ENCODE assay signal across 14 mouse cellular contexts in the genomic region with DNA sequence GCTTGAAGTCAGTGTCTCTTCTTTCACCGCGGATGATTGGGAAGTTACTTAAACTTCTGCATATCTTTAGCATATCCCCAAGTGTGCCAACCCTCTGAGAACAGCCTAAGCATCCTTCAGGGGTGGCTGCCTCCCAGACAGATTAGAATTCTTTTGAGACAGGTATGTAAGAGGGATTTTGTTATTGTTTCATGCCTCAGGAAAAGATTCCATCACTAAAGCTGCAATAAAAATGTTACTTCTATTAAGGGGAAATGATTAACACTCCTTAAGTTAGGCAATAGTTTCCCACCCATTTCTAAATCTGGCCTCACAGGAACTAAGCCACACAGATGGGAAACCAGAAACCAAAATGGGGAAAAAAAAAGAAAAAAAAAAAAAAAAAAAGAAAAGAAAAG.
"Had no signal": no experiment of that assay in that cellular context is flagged by ENCODE, and none has a peak within 500 bp of the region (broad histone marks: within the 10 kb centered on the region; RNA-seq: fewer than 3 reads in every experiment).

No protein-coding gene starts in this region.

- H3K27ac ChIP-seq: intestine, embryonic 15.5 days; limb, embryonic 13.5 days; liver, embryonic 14.5 days; midbrain, embryonic 13.5 days; stomach, embryonic 15.5 days had no signal

- H3K4me2 ChIP-seq: intestine, embryonic 15.5 days; limb, embryonic 13.5 days; midbrain, embryonic 13.5 days; stomach, embryonic 15.5 days had no signal

- DNase-seq: layer of hippocampus, adult 9-11 months; layer of hippocampus, postnatal 36 days; left cerebral cortex, postnatal 4 days; lung, adult 18-20 months; lung, postnatal 36 days; right cerebral cortex, postnatal 14 days; thymus, adult 2 months; thymus, postnatal 36 days had no signal

- H3K36me3 ChIP-seq: intestine, embryonic 15.5 days; limb, embryonic 13.5 days; midbrain, embryonic 13.5 days; stomach, embryonic 15.5 days had no signal

- H3K27me3 ChIP-seq: intestine, embryonic 15.5 days; limb, embryonic 13.5 days; megakaryocyte, embryonic 14.5 days; midbrain, embryonic 13.5 days; stomach, embryonic 15.5 days had no signal

- H3K4me1 ChIP-seq: intestine, embryonic 15.5 days; megakaryocyte, embryonic 14.5 days; midbrain, embryonic 13.5 days; stomach, embryonic 15.5 days had no signal

- H3K9me3 ChIP-seq: intestine, embryonic 15.5 days; limb, embryonic 13.5 days; megakaryocyte, embryonic 14.5 days; midbrain, embryonic 13.5 days; stomach, embryonic 15.5 days had no signal

- ATAC-seq: intestine, embryonic 15.5 days; midbrain, embryonic 13.5 days had no signal

- H3K4me3 ChIP-seq: intestine, embryonic 15.5 days; limb, embryonic 13.5 days; megakaryocyte, embryonic 14.5 days; midbrain, embryonic 13.5 days; stomach, embryonic 15.5 days had no signal

- H3K9ac ChIP-seq: intestine, embryonic 15.5 days; limb, embryonic 13.5 days; liver, embryonic 14.5 days; midbrain, embryonic 13.5 days; stomach, embryonic 15.5 days had no signal
